Mouse (Mus musculus) hindbrain, embryonic 15.5 days (tissue): Measurements from ENCODE around the gene Gm13102. TPM values are rescaled to one million over a fixed set of nuclear protein-coding genes. Genes with fewer than 3 reads are reported as not detected.
"Not testable (repeated sequence)": the region's sequence is repeated elsewhere in the genome, so short reads cannot be mapped to it uniquely, and the experiment has no call there.

Source experiments
- ATAC-seq: fragments of 200-750 bp; cut with Nextera tagmentation; 2 replicates; pipeline ENCODE4 v1.8.0; 2017; ENCODE audit warnings: low read depth, moderate number of reproducible peaks, moderate TSS enrichment; ENCODE audit not compliant: low FRiP score
- H3K27ac ChIP-seq: fragments of 300-500 bp; sonication (generic); replicated peaks from 2 replicates; pipeline ENCODE4 v1.5.1; 2015; ENCODE audit warnings: mild to moderate bottlenecking, inconsistent platforms
- H3K27me3 ChIP-seq: fragments of 300-500 bp; sonication (generic); 2 replicates; pipeline ENCODE4 v1.6.1; 2015; ENCODE audit warnings: control low read depth, inconsistent platforms
- H3K36me3 ChIP-seq: fragments of 300-500 bp; sonication (generic); 2 replicates; pipeline ENCODE4 v1.6.1; 2015; ENCODE audit warnings: control low read depth, inconsistent platforms
- H3K4me1 ChIP-seq: fragments of 300-500 bp; sonication (generic); replicated peaks from 2 replicates; pipeline ENCODE4 v1.6.1; 2015; ENCODE audit warnings: control low read depth, inconsistent platforms
- H3K4me2 ChIP-seq: fragments of 300-500 bp; sonication (generic); 2 replicates; pipeline ENCODE4 v1.6.1; 2015; ENCODE audit warnings: moderate library complexity, mild to moderate bottlenecking, inconsistent platforms
- H3K4me3 ChIP-seq: fragments of 300-500 bp; sonication (generic); 2 replicates; pipeline ENCODE4 v1.5.1; 2015; ENCODE audit warnings: mild to moderate bottlenecking, inconsistent platforms
- H3K9ac ChIP-seq: fragments of 300-500 bp; sonication (generic); 2 replicates; pipeline ENCODE4 v1.6.1; 2015; ENCODE audit warnings: inconsistent platforms
- H3K9me3 ChIP-seq: fragments of 300-500 bp; sonication (generic); 2 replicates; pipeline ENCODE4 v1.6.1; 2016; ENCODE audit warnings: control low read depth, inconsistent platforms
- WGBS: fragments of 180-500 bp; shearing (Covaris S2); methylation state at CpG from one replicate; pipeline ENCODE4 v1.1.7; 2015; 5-methylcytosine and 5-hydroxymethylcytosine counted together
- polyA plus RNA-seq: library from polyadenylated mRNA; unstranded; fragments of >200 nt; fragmentation: Nextera tagmentation; extraction: Ambion mirVana; gene quantifications from 2 replicates; pipeline ENCODE4 v1.2.1, GENCODE M21; 2015

Gm13102 gene
- polyA plus RNA-seq: not detected in 2 replicates

GRCm38 (mm10) chr4:144106174-144106573 is at the start of gene Gm13102:
TSS of gene Gm13102 (plus strand) at chr4:144106474.
- H3K36me3 ChIP-seq, H3K4me1 ChIP-seq, H3K27ac ChIP-seq, H3K27me3 ChIP-seq, H3K9me3 ChIP-seq, H3K4me3 ChIP-seq, H3K9ac ChIP-seq, ATAC-seq, H3K4me2 ChIP-seq: not testable (repeated sequence)
- WGBS: 100% methylated on average over 1 of the region's 2 CpGs

GRCm38 (mm10) chr4:144058826-144059225 is 47.4 kb upstream of the Gm13102 start, which contains the start of gene Pramel4:
TSS of gene Pramel4 (plus strand) at chr4:144059126.
- not testable (repeated sequence) for H3K9me3 ChIP-seq, H3K36me3 ChIP-seq, H3K4me1 ChIP-seq, H3K27me3 ChIP-seq, ATAC-seq, H3K9ac ChIP-seq, H3K27ac ChIP-seq, H3K4me3 ChIP-seq, H3K4me2 ChIP-seq
- WGBS: 92% methylated on average over 3 of the region's 3 CpGs

Other genes with a start within 250 kb of the Gm13102 start
- gene Pramef6, start 206.1 kb upstream of the Gm13102 start, polyA plus RNA-seq: not detected in 2 replicates
- not detected in 2 replicates for gene Pramef25, start 155.5 kb upstream of the Gm13102 start, polyA plus RNA-seq
- gene Gm13101, start 139.5 kb upstream of the Gm13102 start, polyA plus RNA-seq: not detected in 2 replicates
- not detected in 2 replicates for gene Pramef17, start 112.1 kb upstream of the Gm13102 start, polyA plus RNA-seq
- not detected in 2 replicates for gene Pramel4, start 47.3 kb upstream of the Gm13102 start, polyA plus RNA-seq
- gene Oog3, start 56.2 kb downstream of the Gm13102 start, polyA plus RNA-seq: not detected in 2 replicates
- gene Oog2, start 84.2 kb downstream of the Gm13102 start, polyA plus RNA-seq: not detected in 2 replicates
- gene C87977, start 106.8 kb downstream of the Gm13102 start, polyA plus RNA-seq: not detected in 2 replicates
- gene Pramel5, start 174.0 kb downstream of the Gm13102 start, polyA plus RNA-seq: not detected in 2 replicates
- not detected in 2 replicates for gene Gm13128, start 223.8 kb downstream of the Gm13102 start, polyA plus RNA-seq